Mouse (Mus musculus) forebrain, embryonic 10.5 days (tissue): ENCODE data around the gene Serac1. TPM values are rescaled to one million over a fixed set of nuclear protein-coding genes. Genes with fewer than 3 reads are reported as not detected.
A peak's percentile ranks its signal among the peaks of the same experiment; 100 is the strongest.

ENCODE experiments used
- DNase-seq: peaks from one replicate; pipeline ENCODE4 v3.0.0-alpha.2; 2017; ENCODE audit warnings: low spot score; ENCODE audit errors: extremely low spot score
- H3K27ac ChIP-seq: fragments of 300-500 bp; sonication (generic); 2 replicates; pipeline ENCODE4 v1.5.1; 2016; ENCODE audit warnings: mild to moderate bottlenecking
- H3K27me3 ChIP-seq: fragments of 300-500 bp; sonication (generic); 2 replicates; pipeline ENCODE4 v1.6.1; 2016; ENCODE audit warnings: mild to moderate bottlenecking; ENCODE audit not compliant: poor library complexity, severe bottlenecking
- H3K36me3 ChIP-seq: fragments of 300-500 bp; sonication (generic); replicated peaks from 2 replicates; pipeline ENCODE4 v1.6.1; 2016; ENCODE audit warnings: mild to moderate bottlenecking, moderate library complexity
- H3K4me1 ChIP-seq: fragments of 300-500 bp; sonication (generic); 2 replicates; pipeline ENCODE4 v1.6.1; 2016
- H3K4me3 ChIP-seq: fragments of 300-500 bp; sonication (generic); 2 replicates; pipeline ENCODE4 v1.5.1; 2016; ENCODE audit warnings: mild to moderate bottlenecking, moderate library complexity
- H3K9me3 ChIP-seq: fragments of 300-500 bp; sonication (generic); 2 replicates; pipeline ENCODE4 v1.6.1; 2016; ENCODE audit warnings: mild to moderate bottlenecking, moderate library complexity
- WGBS: fragments of 180-500 bp; shearing (Covaris S2); methylation state at CpG from one replicate; pipeline ENCODE4 v1.1.7; 2016; 5-methylcytosine and 5-hydroxymethylcytosine counted together
- polyA plus RNA-seq: library from polyadenylated mRNA; unstranded; fragments of >200 nt; fragmentation: Nextera tagmentation; extraction: Ambion mirVana; gene quantifications from 2 replicates; pipeline ENCODE4 v1.2.1, GENCODE M21; 2016

Serac1 gene
- polyA plus RNA-seq, 1 experiment from 2014 or later = 6.6 TPM

GRCm38 (mm10) chr17:6013079-6013478 lies 66.5 kb downstream of the Serac1 start:
- peaks cover 4% of the 10 kb centered on the region for H3K4me1 ChIP-seq
- DNase-seq = no peak
- no peak overlapping the region for H3K27ac ChIP-seq
- H3K27me3 ChIP-seq = no peaks in the 10 kb centered on the region
- no peaks in the 10 kb centered on the region for H3K36me3 ChIP-seq
- WGBS = 82% methylated on average over 4 of the region's 4 CpGs
- H3K4me3 ChIP-seq = no peak overlapping the region
- H3K9me3 ChIP-seq = no peaks in the 10 kb centered on the region

- Histone ChIP-seq H3K27me3 (no peaks in the 10 kb centered on the region), H3K27ac (no peak overlapping the region), H3K4me1 (peaks cover 22% of the 10 kb centered on the region), H3K36me3 (no peaks in the 10 kb centered on the region), H3K9me3 (no peaks in the 10 kb centered on the region), H3K4me3 (no peak overlapping the region)
- 92% methylated on average over 4 of the region's 4 CpGs for WGBS
- DNase-seq = no peak
Measured at GRCm38 (mm10) chr17:6009606-6010005, 69.9 kb downstream of the Serac1 start.

- no peaks in the 10 kb centered on the region for H3K36me3 ChIP-seq
- peaks cover 22% of the 10 kb centered on the region for H3K4me1 ChIP-seq
- 90% methylated on average over 11 of the region's 11 CpGs for WGBS
- H3K4me3 ChIP-seq = no peak overlapping the region
- DNase-seq = no peak
- H3K27me3 ChIP-seq = no peaks in the 10 kb centered on the region
- H3K27ac ChIP-seq = no peak overlapping the region
- H3K9me3 ChIP-seq = no peaks in the 10 kb centered on the region
Measured at GRCm38 (mm10) chr17:6008590-6008989, 71.0 kb downstream of the Serac1 start.

- Histone ChIP-seq H3K4me1 (peaks cover 22% of the 10 kb centered on the region), H3K4me3 (no peak overlapping the region), H3K27ac (no peak overlapping the region), H3K27me3 (no peaks in the 10 kb centered on the region), H3K36me3 (no peaks in the 10 kb centered on the region), H3K9me3 (no peaks in the 10 kb centered on the region)
- 93% methylated on average over 9 of the region's 9 CpGs for whole genome bisulfite sequencing
- no peak for DNase-seq
Measured at GRCm38 (mm10) chr17:6007902-6008301, 71.6 kb downstream of the Serac1 start.

GRCm38 (mm10) chr17:6007101-6007780 lies 72.3 kb downstream of the Serac1 start:
- Histone ChIP-seq H3K27me3 (no peaks in the 10 kb centered on the region), H3K9me3 (no peaks in the 10 kb centered on the region), H3K27ac (no peak overlapping the region), H3K36me3 (no peaks in the 10 kb centered on the region), H3K4me3 (no peak overlapping the region), H3K4me1 (peaks cover 22% of the 10 kb centered on the region)
- DNase-seq = no peak
- 85% methylated on average over 5 of the region's 5 CpGs for WGBS

GRCm38 (mm10) chr17:6005638-6006471 lies 73.7 kb downstream of the Serac1 start:
- 32% methylated on average over 14 of the region's 14 CpGs for WGBS
- Histone ChIP-seq H3K27me3 (no peaks in the 10 kb centered on the region), H3K9me3 (no peaks in the 10 kb centered on the region), H3K4me1 (peaks cover 22% of the 10 kb centered on the region), H3K36me3 (no peaks in the 10 kb centered on the region), H3K4me3 (peak overlapping the region; percentile 22), H3K27ac (0 out of 2 replicates have a peak overlapping the region, but pooled peaks have one; percentile 31)
- no peak for DNase-seq

GRCm38 (mm10) chr17:6005246-6005637 lies 74.3 kb downstream of the Serac1 start:
- Histone ChIP-seq H3K9me3 (no peaks in the 10 kb centered on the region), H3K36me3 (no peaks in the 10 kb centered on the region), H3K27me3 (no peaks in the 10 kb centered on the region), H3K27ac (0 out of 2 replicates have a peak overlapping the region, but pooled peaks have one; percentile 31), H3K4me1 (peaks cover 22% of the 10 kb centered on the region), H3K4me3 (peak overlapping the region; percentile 22)
- WGBS = 7% methylated on average over 14 of the region's 14 CpGs
- peak; percentile 23 for DNase-seq

- no peak for DNase-seq
- Histone ChIP-seq H3K27ac (no peak overlapping the region), H3K9me3 (no peaks in the 10 kb centered on the region), H3K27me3 (no peaks in the 10 kb centered on the region), H3K36me3 (no peaks in the 10 kb centered on the region), H3K4me1 (peaks cover 22% of the 10 kb centered on the region), H3K4me3 (no peak overlapping the region)
- WGBS = 94% methylated on average over 6 of the region's 6 CpGs
Measured at GRCm38 (mm10) chr17:6003661-6004060, 75.9 kb downstream of the Serac1 start.

GRCm38 (mm10) chr17:6002563-6002962 lies 77.0 kb downstream of the Serac1 start:
- Histone ChIP-seq H3K27me3 (no peaks in the 10 kb centered on the region), H3K4me3 (no peak overlapping the region), H3K4me1 (peaks cover 20% of the 10 kb centered on the region), H3K36me3 (no peaks in the 10 kb centered on the region), H3K27ac (no peak overlapping the region), H3K9me3 (no peaks in the 10 kb centered on the region)
- 93% methylated on average over 6 of the region's 6 CpGs for WGBS
- no peak for DNase-seq

GRCm38 (mm10) chr17:6001836-6002235 lies 77.7 kb downstream of the Serac1 start:
- H3K4me1 ChIP-seq = peaks cover 17% of the 10 kb centered on the region
- H3K4me3 ChIP-seq = no peak overlapping the region
- H3K36me3 ChIP-seq = no peaks in the 10 kb centered on the region
- DNase-seq = no peak
- no peak overlapping the region for H3K27ac ChIP-seq
- no peaks in the 10 kb centered on the region for H3K9me3 ChIP-seq
- 90% methylated on average over 7 of the region's 7 CpGs for WGBS
- no peaks in the 10 kb centered on the region for H3K27me3 ChIP-seq

GRCm38 (mm10) chr17:6001389-6001788 lies 78.2 kb downstream of the Serac1 start:
- peaks cover 18% of the 10 kb centered on the region for H3K4me1 ChIP-seq
- no peak overlapping the region for H3K4me3 ChIP-seq
- H3K36me3 ChIP-seq = no peaks in the 10 kb centered on the region
- H3K9me3 ChIP-seq = no peaks in the 10 kb centered on the region
- H3K27me3 ChIP-seq = no peaks in the 10 kb centered on the region
- no peak overlapping the region for H3K27ac ChIP-seq
- 88% methylated on average over 6 of the region's 6 CpGs for WGBS
- DNase-seq = no peak

GRCm38 (mm10) chr17:6000864-6001319 lies 78.6 kb downstream of the Serac1 start:
- Histone ChIP-seq H3K4me3 (no peak overlapping the region), H3K36me3 (no peaks in the 10 kb centered on the region), H3K27me3 (no peaks in the 10 kb centered on the region), H3K4me1 (peaks cover 14% of the 10 kb centered on the region), H3K27ac (no peak overlapping the region), H3K9me3 (no peaks in the 10 kb centered on the region)
- DNase-seq = no peak
- 88% methylated on average over 8 of the region's 8 CpGs for WGBS

- WGBS = 84% methylated on average over 5 of the region's 5 CpGs
Measured at GRCm38 (mm10) chr17:5999039-5999543, 80.5 kb downstream of the Serac1 start.

More at GRCm38 (mm10) chr17:5999039-5999543, 80.5 kb downstream of the Serac1 start:
- no peak overlapping the region for H3K4me3 ChIP-seq
- H3K9me3 ChIP-seq = no peaks in the 10 kb centered on the region
- H3K36me3 ChIP-seq = no peaks in the 10 kb centered on the region
- no peak for DNase-seq
- H3K27ac ChIP-seq = no peak overlapping the region
- H3K27me3 ChIP-seq = no peaks in the 10 kb centered on the region
- 0 out of 2 replicates have a peak, but pooled peaks cover 4% of the 10 kb centered on the region for H3K4me1 ChIP-seq
